Mouse (Mus musculus) embryonic facial prominence, embryonic 11.5 days (tissue): Measurements from ENCODE around the gene Ptprt. TPM values are rescaled to one million over a fixed set of nuclear protein-coding genes. Genes with fewer than 3 reads are reported as not detected.

Source experiments
- ATAC-seq: fragments of 200-750 bp; cut with Nextera tagmentation; replicated peaks from 2 replicates; pipeline ENCODE4 v1.8.0; 2017; ENCODE audit warnings: low read depth; ENCODE audit not compliant: insufficient number of reproducible peaks, low FRiP score, low TSS enrichment
- DNase-seq: peaks from one replicate; pipeline ENCODE4 v3.0.0-alpha.2; 2015; ENCODE audit warnings: low spot score
- H3K27ac ChIP-seq: fragments of 300-500 bp; sonication (generic); replicated peaks from 2 replicates; pipeline ENCODE4 v1.5.1; 2014; ENCODE audit warnings: mild to moderate bottlenecking, low read depth, low read length, control low read depth
- H3K27me3 ChIP-seq: fragments of 300-500 bp; sonication (generic); 2 replicates; pipeline ENCODE4 v1.6.1; 2014; ENCODE audit warnings: mild to moderate bottlenecking, low read length, moderate library complexity, mixed read lengths; ENCODE audit not compliant: control insufficient read depth, insufficient read depth
- H3K36me3 ChIP-seq: fragments of 300-500 bp; sonication (generic); replicated peaks from 2 replicates; pipeline ENCODE4 v1.6.1; 2014; ENCODE audit warnings: low read depth, mild to moderate bottlenecking, low read length, moderate library complexity, mixed read lengths; ENCODE audit not compliant: control insufficient read depth, insufficient read depth
- H3K4me1 ChIP-seq: fragments of 300-500 bp; sonication (generic); 2 replicates; pipeline ENCODE4 v1.6.1; 2014; ENCODE audit warnings: low read length, mixed read lengths; ENCODE audit not compliant: control insufficient read depth, insufficient read depth
- H3K4me2 ChIP-seq: fragments of 300-500 bp; sonication (generic); 2 replicates; pipeline ENCODE4 v1.6.1; 2014; ENCODE audit warnings: low read depth, mild to moderate bottlenecking, control low read depth, low read length, moderate library complexity
- H3K4me3 ChIP-seq: fragments of 300-500 bp; sonication (generic); 2 replicates; pipeline ENCODE4 v1.5.1; 2014; ENCODE audit warnings: low read depth, low read length, control low read depth
- H3K9ac ChIP-seq: fragments of 300-500 bp; sonication (generic); replicated peaks from 2 replicates; pipeline ENCODE4 v1.6.1; 2014; ENCODE audit warnings: mild to moderate bottlenecking, control low read depth, low read length
- H3K9me3 ChIP-seq: fragments of 300-500 bp; sonication (generic); replicated peaks from 2 replicates; pipeline ENCODE4 v1.6.1; 2016; ENCODE audit warnings: mild to moderate bottlenecking, low read length, inconsistent platforms, mixed read lengths; ENCODE audit not compliant: control insufficient read depth
- WGBS: fragments of 180-500 bp; shearing (Covaris S2); extraction: QIAGEN DNeasy Blood & Tissue Kit; methylation state at CpG from one replicate; pipeline ENCODE4 v1.1.7; 2014; 5-methylcytosine and 5-hydroxymethylcytosine counted together
- polyA plus RNA-seq: library from polyadenylated mRNA; unstranded; fragments of >200 nt; fragmentation: Nextera tagmentation; extraction: Ambion mirVana; gene quantifications from 2 replicates; pipeline ENCODE4 v1.2.1, GENCODE M21; 2014

The Ptprt gene
- polyA plus RNA-seq, 1 experiment from 2014 or later = 1.00 TPM

DNA sequence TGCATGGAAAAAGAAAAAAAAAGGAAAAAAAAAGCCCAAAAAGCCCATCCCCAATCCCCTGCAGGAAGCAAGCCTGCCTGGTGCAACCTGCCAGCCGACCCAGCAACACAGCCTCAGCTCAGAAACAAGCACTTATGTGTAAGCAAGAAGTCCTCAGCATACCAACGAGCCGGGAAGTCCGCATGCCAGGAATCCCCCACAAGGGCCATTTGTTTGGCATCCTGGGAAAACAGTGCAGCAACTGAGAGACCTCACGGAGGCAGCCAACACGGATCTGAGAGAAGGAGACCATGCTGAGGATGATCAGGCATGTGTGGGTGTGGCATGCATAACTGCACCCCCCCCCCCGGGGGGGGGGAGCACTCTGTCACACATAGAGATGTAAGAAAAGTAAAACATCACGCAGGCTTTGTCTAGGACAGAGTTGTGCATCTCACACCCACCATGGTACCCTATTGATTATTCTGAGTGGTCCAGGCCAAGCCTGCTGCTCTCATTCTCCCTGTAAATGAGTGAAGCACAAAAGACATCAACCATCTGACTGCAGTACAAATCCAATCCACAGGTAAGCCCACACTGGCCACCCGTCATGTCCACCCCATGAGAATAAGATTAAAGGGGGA is 24.4 kb downstream of the Ptprt start:
- no peaks in the 10 kb centered on the region; the same call in 1 of the 2 replicates for H3K4me1 ChIP-seq
- no peak overlapping the region for H3K4me3 ChIP-seq
- H3K4me2 ChIP-seq = no peak overlapping the region
- H3K27me3 ChIP-seq = no peaks in the 10 kb centered on the region
- 35% methylated on average over 9 of the region's 9 CpGs for whole genome bisulfite sequencing
- ATAC-seq = no peak
- no peaks in the 10 kb centered on the region for H3K36me3 ChIP-seq
- no peaks in the 10 kb centered on the region for H3K9me3 ChIP-seq
- no peak overlapping the region for H3K27ac ChIP-seq
- H3K9ac ChIP-seq = no peak overlapping the region
- no peak for DNase-seq

DNA sequence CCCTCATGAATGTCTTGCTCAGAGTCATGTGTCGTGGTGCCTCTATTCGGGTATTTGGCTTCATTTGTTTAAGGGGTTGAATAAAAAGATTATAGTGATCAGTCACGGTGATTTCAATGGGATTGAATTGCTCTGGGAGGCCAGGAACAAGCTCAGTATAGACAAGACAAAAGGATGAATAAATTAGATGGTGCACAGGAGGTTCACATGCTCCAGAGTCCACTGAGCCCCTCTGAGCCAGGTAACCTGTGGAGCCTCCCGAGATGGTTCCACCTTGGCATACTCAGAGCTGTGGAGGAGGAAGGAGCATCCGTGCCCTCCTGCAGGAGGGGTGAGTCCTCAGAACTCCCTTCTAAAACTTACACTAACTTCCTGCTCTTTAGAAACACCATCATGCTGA is 26.0 kb downstream of the Ptprt start:
- Histone ChIP-seq H3K36me3 (no peaks in the 10 kb centered on the region), H3K4me1 (no peaks in the 10 kb centered on the region; the same call in 1 of the 2 replicates), H3K4me3 (no peak overlapping the region), H3K27ac (no peak overlapping the region), H3K4me2 (no peak overlapping the region), H3K9ac (no peak overlapping the region), H3K9me3 (no peaks in the 10 kb centered on the region), H3K27me3 (no peaks in the 10 kb centered on the region)
- no peak for DNase-seq
- no peak for ATAC-seq
- WGBS = 78% methylated on average over 5 of the region's 5 CpGs

DNA sequence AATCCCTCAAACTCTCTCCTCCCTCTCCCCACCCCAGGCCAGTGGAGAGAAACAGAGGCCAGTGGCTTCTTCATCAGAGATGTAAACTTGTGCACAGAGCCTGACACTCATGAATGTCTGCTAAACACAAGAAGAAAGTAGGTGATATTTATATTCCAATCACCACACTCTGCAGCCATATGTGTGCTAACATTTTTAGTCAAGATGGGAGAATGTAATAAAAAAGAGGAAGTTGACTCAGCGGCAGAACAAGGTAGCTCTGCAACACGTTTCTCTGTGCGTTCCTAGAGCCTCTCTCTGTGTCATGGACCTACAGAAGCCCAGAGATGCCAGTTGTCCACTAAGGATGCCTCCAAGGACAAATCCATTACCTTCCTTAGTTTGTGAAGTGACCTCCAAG is 34.9 kb downstream of the Ptprt start:
- 96% methylated on average over 3 of the region's 3 CpGs for WGBS

DNA sequence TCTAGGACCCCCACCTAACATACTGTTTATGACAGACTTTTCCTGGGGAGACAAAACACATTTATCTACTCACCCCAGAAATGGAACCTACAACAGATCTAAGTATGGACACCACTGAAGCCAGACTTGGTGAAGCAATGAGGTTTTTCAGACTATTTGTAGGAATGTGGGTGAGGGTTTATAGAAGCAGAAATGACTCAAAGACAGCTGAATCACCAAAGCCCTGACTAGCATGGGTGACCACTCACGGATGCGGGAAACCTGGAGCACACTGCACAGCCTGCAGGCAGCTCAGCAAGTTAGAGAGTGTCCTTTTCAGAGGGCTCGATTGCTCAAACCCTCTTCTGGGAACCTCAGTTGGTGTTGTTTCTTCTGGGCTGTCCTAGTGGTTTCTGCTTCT is 36.2 kb downstream of the Ptprt start:
- H3K27me3 ChIP-seq = no peaks in the 10 kb centered on the region
- no peak overlapping the region for H3K4me2 ChIP-seq
- WGBS = 88% methylated on average over 3 of the region's 3 CpGs
- H3K27ac ChIP-seq = no peak overlapping the region
- H3K36me3 ChIP-seq = no peaks in the 10 kb centered on the region
- H3K9me3 ChIP-seq = no peaks in the 10 kb centered on the region
- H3K4me3 ChIP-seq = no peak overlapping the region
- H3K4me1 ChIP-seq = no peaks in the 10 kb centered on the region
- DNase-seq = no peak
- H3K9ac ChIP-seq = no peak overlapping the region
- no peak for ATAC-seq

More for the DNA sequence above, 34.9 kb downstream of the Ptprt start:
- H3K27me3 ChIP-seq = no peaks in the 10 kb centered on the region
- no peaks in the 10 kb centered on the region for H3K4me1 ChIP-seq
- H3K4me3 ChIP-seq = no peak overlapping the region
- H3K9me3 ChIP-seq = no peaks in the 10 kb centered on the region
- H3K9ac ChIP-seq = no peak overlapping the region
- ATAC-seq (no peak), DNase-seq (no peak)
- H3K36me3 ChIP-seq = no peaks in the 10 kb centered on the region
- no peak overlapping the region for H3K4me2 ChIP-seq
- H3K27ac ChIP-seq = no peak overlapping the region

DNA sequence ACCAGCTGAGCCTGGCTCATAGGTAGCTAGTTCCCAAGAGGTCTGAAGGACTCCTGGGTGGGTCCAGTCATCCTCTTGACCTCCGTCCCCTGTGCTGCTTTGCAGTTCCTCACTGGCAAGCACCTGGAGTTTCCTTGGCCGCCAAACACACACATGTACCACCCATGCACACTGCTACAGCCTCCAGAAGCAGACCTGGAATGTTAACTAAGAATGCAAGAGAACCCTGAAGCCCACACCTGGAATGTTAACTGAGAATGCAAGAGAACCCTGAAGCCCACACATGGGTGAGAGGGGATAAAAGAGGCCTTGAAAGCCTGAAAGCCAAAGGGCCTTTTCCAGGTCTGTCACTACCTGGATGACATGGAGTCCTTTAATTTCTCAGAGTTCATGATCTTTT is 46.7 kb downstream of the Ptprt start:
- H3K27me3 ChIP-seq = no peaks in the 10 kb centered on the region
- 80% methylated on average over 2 of the region's 2 CpGs for WGBS
- no peak for ATAC-seq
- H3K9ac ChIP-seq = no peak overlapping the region
- H3K4me2 ChIP-seq = no peak overlapping the region
- no peak for DNase-seq
- no peaks in the 10 kb centered on the region for H3K9me3 ChIP-seq
- H3K4me3 ChIP-seq = no peak overlapping the region
- H3K27ac ChIP-seq = no peak overlapping the region
- no peaks in the 10 kb centered on the region for H3K36me3 ChIP-seq
- H3K4me1 ChIP-seq = no peaks in the 10 kb centered on the region

DNA sequence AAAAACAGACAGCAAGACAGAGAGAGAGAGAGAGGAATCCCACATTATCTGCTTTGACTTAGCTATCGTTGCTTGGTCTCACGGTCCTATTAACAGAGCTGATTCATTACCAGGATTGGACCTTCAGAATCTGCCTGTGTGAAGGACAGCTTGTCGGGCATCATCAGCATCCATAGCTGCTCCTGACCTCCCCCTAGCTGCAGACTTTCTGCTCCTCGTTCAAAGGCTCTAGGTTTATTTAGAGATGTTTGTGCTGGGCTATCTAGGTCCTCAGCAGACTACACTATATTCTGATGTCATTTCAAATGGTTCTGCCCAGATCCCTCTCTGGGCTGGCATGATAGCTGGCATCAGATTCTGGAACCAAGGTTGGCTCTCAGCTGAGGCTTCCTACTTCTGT is 47.5 kb downstream of the Ptprt start:
- Histone ChIP-seq H3K4me2 (no peak overlapping the region), H3K4me1 (no peaks in the 10 kb centered on the region), H3K27me3 (no peaks in the 10 kb centered on the region), H3K36me3 (no peaks in the 10 kb centered on the region), H3K4me3 (no peak overlapping the region), H3K27ac (no peak overlapping the region), H3K9me3 (no peaks in the 10 kb centered on the region), H3K9ac (no peak overlapping the region)
- no peak for DNase-seq
- 79% methylated on average over 4 of the region's 4 CpGs for WGBS
- no peak for ATAC-seq

DNA sequence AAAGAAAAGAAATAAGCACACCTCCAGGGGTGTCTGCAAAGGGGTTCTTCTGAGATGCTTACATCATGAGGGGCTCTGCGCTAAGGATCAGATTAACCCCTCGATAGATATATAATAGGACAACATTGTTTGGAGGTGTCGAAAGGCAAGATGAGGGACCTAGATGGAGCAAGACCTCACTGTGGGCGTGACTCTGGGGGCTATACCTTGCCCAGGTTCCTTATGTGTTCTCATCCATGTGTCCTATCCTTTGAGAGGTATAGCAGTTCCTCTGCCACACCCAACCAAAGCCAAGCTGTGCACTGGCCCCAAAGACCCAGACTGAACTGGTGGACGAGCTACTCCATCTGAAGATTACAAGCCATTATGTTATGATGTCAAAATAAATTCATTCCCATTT is 58.2 kb downstream of the Ptprt start:
- WGBS = 92% methylated on average over 5 of the region's 5 CpGs
- no peaks in the 10 kb centered on the region for H3K27me3 ChIP-seq
- H3K9me3 ChIP-seq = no peaks in the 10 kb centered on the region
- H3K4me2 ChIP-seq = no peak overlapping the region
- DNase-seq (no peak), ATAC-seq (no peak)
- H3K9ac ChIP-seq = no peak overlapping the region
- no peak overlapping the region for H3K4me3 ChIP-seq
- H3K27ac ChIP-seq = no peak overlapping the region
- H3K4me1 ChIP-seq = no peaks in the 10 kb centered on the region
- H3K36me3 ChIP-seq = no peaks in the 10 kb centered on the region

DNA sequence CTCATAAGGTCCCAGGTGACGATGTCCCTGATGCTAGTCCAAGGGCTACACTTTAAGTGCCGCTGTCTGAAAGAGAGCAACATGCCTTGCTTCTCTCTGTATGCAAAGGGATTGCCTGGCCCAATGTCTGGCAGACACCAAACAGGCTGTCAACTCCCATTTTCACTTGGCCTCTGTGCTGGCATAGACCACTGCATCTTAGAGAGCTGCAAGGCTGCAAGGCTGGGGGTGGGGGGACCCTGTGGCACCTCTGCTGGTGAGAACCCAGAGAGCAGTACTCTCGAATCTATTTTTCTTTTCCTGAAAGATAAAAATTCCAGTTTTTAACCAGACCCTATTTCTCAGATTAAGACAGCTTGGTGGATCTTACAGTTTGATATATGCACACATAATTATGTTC is 69.6 kb downstream of the Ptprt start:
- Histone ChIP-seq H3K9ac (no peak overlapping the region), H3K27ac (no peak overlapping the region), H3K27me3 (no peaks in the 10 kb centered on the region), H3K4me3 (no peak overlapping the region), H3K4me2 (no peak overlapping the region), H3K36me3 (no peaks in the 10 kb centered on the region), H3K9me3 (no peaks in the 10 kb centered on the region), H3K4me1 (no peaks in the 10 kb centered on the region)
- WGBS = 95% methylated on average over 3 of the region's 3 CpGs
- ATAC-seq = no peak
- DNase-seq = no peak
